Mouse (Mus musculus): Measurements from ENCODE around the gene Greb1. TPM values are rescaled to one million over a fixed set of nuclear protein-coding genes. Genes with fewer than 3 reads are reported as not detected.

The Greb1 gene
- polyA plus RNA-seq, 1 experiment from 2014 or later, result 0.04 TPM

GRCm38 (mm10) chr12:16656906-16657875 is 143.5 kb downstream of the Greb1 start:
- peaks cover 25% of the 10 kb centered on the region for H3K27me3 ChIP-seq
- TF ChIP-seq CTCF (IDR thresholded peaks at IDR 0.05), result no peak
- CTCF ChIA-PET, result interaction anchor here (1.3 kb wide), 1 partner anchor 88 kb away, joined by 3 read pairs; no protein-coding TSS in a partner anchor
- no peak for DNase-seq (ENCODE audit: low read depth, low spot score)
- ATAC-seq, result peak; percentile 60
- POLR2A ChIA-PET, result no interaction called here
- in situ Hi-C loops (cut with MboI; ENCODE audit: low pct_unique_long_range_greater_than_20kb), result no loop called here

DNA sequence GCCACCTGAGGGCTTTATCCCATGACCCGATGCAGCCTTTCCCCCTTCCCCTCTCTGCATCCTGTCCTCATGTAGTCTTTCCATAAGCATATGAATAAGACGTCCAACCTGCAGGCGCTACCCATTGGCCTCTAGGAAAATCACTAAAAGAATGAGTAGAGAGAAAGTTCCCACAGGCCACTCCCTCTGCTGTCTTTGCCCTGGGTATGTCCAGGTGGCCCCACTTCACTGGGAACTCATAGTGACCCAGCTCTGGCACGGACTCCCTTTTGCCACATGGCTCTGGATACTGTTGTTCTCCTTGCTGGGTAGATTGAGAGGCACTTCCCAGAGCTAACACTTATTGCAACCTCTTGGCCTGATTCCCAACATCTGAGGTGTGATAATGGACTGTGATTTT is 145.1 kb downstream of the Greb1 start:
- no peak for DNase-seq (ENCODE audit: low read depth, low spot score)
- in situ Hi-C loops (cut with MboI; ENCODE audit: low pct_unique_long_range_greater_than_20kb), result no loop called here
- ChIA-PET CTCF (no interaction called here), POLR2A (no interaction called here)
- TF ChIP-seq CTCF (IDR thresholded peaks at IDR 0.05), result no peak
- H3K27me3 ChIP-seq, result peaks cover 28% of the 10 kb centered on the region
- ATAC-seq, result no peak

GRCm38 (mm10) chr12:16653332-16654093 is 147.2 kb downstream of the Greb1 start, which contains the start of gene Ntsr2:
TSS of gene Ntsr2 (plus strand) at chr12:16653382.
- in situ Hi-C loops (cut with MboI; ENCODE audit: low pct_unique_long_range_greater_than_20kb), result no loop called here
- ChIA-PET CTCF (no interaction called here), POLR2A (no interaction called here)
- TF ChIP-seq CTCF (IDR thresholded peaks at IDR 0.05), result no peak
- ATAC-seq (no peak), DNase-seq (ENCODE audit: low read depth, low spot score) (peak; percentile 6)
- H3K27me3 ChIP-seq, result peaks cover 21% of the 10 kb centered on the region

DNA sequence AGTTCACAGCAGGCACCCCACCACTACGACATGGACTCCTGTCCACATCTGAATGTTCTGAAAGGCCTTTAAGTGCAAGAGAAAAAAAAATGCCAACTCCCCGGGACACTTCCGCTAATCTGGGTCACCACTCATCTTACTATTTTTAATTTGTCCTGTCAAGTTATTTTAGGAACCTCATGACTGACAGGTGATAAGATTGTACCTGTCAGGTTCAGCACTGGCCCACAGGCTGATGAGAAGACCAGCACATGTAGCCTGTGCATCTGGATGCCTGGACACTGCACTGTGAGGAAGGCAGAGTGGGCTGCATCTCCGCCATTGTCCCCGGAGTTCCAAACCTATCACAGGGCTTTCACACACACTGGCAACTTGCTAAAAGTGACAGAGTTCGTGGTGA is 150.9 kb downstream of the Greb1 start:
- POLR2A ChIA-PET, result no interaction called here
- no peak for TF ChIP-seq CTCF (IDR thresholded peaks at IDR 0.05)
- no peak for DNase-seq (ENCODE audit: low read depth, low spot score)

DNA sequence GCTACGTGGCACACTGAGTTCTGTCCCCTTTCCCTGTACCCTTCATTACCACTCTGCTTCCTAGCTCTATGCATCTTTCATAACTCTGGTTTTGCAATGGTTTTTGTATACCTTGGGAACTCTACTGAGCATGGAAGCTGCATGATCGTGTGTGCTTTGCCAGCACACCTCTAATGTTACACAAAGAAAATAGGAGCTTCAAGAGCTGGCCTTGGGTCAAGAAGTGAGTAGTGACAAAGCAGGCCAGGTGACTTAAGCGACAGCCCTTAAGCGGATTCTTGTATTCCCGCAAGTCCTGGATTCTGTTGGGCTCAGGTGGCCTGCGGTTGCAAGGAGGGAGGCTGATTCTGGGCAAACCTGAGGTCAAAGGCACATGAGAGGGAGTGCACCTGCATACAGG is 152.4 kb downstream of the Greb1 start:
- ATAC-seq, result no peak
- in situ Hi-C loops (cut with MboI; ENCODE audit: low pct_unique_long_range_greater_than_20kb), result no loop called here
- H3K27me3 ChIP-seq, result peaks cover 4% of the 10 kb centered on the region

More for the DNA sequence above, 150.9 kb downstream of the Greb1 start:
- CTCF ChIA-PET, result no interaction called here
- in situ Hi-C loops (cut with MboI; ENCODE audit: low pct_unique_long_range_greater_than_20kb), result no loop called here
- ATAC-seq, result no peak
- peaks cover 8% of the 10 kb centered on the region for H3K27me3 ChIP-seq

GRCm38 (mm10) chr12:16646780-16647409 is 153.8 kb downstream of the Greb1 start:
- ChIA-PET CTCF (interaction anchor here (1.5 to 1.9 kb wide), 3 partner anchors 13 to 78 kb away, joined by 3 to 8 read pairs (median 6); no protein-coding TSS in a partner anchor), POLR2A (no interaction called here)
- TF ChIP-seq CTCF (IDR thresholded peaks at IDR 0.05), result no peak
- in situ Hi-C loops (cut with MboI; ENCODE audit: low pct_unique_long_range_greater_than_20kb), result no loop called here
- no peak for DNase-seq (ENCODE audit: low read depth, low spot score)
- no peaks in the 10 kb centered on the region for H3K27me3 ChIP-seq
- no peak for ATAC-seq

More for the DNA sequence above, 152.4 kb downstream of the Greb1 start:
- no peak for DNase-seq (ENCODE audit: low read depth, low spot score)
- CTCF ChIA-PET, result no interaction called here
- POLR2A ChIA-PET, result no interaction called here
- no peak for TF ChIP-seq CTCF (IDR thresholded peaks at IDR 0.05)

DNA sequence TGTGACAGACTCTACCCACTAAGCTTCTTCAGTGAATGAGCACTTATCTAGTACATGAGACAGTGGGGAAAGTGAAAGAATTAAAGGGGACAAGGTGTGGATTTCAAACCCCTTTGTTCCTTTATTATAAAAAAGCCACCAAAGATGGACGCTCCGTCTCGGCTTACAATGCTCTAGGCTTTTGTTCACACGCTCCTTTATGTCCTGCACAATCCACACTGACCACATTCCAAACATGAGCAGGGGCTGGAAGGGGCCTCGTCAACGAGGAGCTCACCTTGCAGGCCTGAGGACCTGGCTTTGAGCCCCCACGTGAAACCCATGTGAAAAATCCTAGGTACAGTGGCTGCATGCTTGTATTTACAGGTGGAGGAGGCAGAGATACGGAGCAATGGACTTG is 156.0 kb downstream of the Greb1 start:
- no peak for ATAC-seq
- H3K27me3 ChIP-seq, result no peaks in the 10 kb centered on the region
- in situ Hi-C loops (cut with MboI; ENCODE audit: low pct_unique_long_range_greater_than_20kb), result no loop called here
- TF ChIP-seq CTCF (IDR thresholded peaks at IDR 0.05), result no peak
- ChIA-PET POLR2A (no interaction called here), CTCF (interaction anchor here (2.5 kb wide), 1 partner anchor 76 kb away, joined by 8 read pairs; no protein-coding TSS in a partner anchor)
- no peak for DNase-seq (ENCODE audit: low read depth, low spot score)

DNA sequence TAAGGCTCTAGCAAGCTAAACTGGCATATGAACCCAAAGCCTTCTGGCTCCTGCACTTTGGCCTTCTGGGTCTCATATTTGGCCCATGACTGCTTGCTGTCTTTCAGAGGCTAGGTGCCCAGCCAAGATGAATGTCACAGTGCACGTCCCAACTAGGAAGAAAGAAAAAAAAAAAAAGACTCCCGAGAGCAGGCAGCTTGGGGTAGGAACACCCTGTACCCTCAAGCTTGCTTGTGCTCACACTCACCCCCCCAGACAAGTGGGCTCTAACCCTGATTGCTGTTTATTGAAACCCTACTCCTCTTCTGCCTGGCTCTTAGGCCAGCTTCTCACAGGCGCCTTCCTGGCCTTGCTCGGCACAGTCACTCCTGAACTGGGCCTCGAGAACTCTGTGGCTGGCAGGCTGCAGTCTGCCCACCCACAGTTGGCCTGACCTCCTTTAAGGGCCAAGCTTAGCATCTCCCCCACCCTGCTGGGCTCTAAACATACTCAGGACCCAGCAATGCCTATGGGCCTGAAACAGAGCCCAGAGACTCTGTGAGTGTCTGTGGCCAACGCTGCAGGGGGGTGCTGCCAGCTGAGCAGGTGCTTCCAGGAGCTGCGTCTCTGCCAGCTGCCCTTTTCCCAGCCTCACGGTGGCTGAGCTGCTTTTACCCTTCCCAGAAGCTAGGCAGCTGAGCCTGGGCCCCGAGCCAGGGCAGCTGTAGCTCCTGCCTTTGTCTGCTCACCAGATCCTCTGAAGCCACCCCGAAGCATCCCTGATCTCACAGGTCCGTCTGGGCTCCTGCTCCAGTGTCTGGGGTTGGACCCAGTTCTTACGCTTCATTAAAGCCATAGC is 157.0 kb downstream of the Greb1 start:
- no peaks in the 10 kb centered on the region for H3K27me3 ChIP-seq
- in situ Hi-C loops (cut with MboI; ENCODE audit: low pct_unique_long_range_greater_than_20kb), result no loop called here
- ATAC-seq (no peak), DNase-seq (ENCODE audit: low read depth, low spot score) (no peak)
- no peak for TF ChIP-seq CTCF (IDR thresholded peaks at IDR 0.05)
- POLR2A ChIA-PET, result no interaction called here
- CTCF ChIA-PET, result interaction anchor here (2.5 kb wide), 1 partner anchor 75 kb away, joined by 8 read pairs; no protein-coding TSS in a partner anchor

DNA sequence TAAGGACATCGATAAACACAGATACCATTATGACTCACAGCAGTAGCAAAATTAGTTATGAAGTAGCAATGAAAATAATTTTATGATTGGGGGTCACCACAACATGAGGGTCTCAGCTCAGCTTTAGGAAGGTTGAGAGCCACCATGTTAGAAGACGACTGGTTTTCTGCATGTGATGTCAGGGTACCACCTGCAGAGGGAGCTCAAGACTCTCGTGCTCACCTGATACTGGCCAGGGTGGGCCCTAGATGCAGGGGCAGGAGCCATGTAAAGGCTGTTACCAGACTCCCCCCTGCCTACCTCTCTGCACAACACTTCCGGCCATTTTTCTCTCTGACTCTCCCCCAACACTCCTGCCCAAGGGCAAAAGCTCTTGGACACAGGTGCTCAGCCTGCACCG is 158.7 kb downstream of the Greb1 start:
- DNase-seq (ENCODE audit: low read depth, low spot score) (no peak), ATAC-seq (no peak)
- CTCF ChIA-PET, result interaction anchor here (2.5 kb wide), 1 partner anchor 74 kb away, joined by 8 read pairs; no protein-coding TSS in a partner anchor
- in situ Hi-C loops (cut with MboI; ENCODE audit: low pct_unique_long_range_greater_than_20kb), result no loop called here
- no peak for TF ChIP-seq CTCF (IDR thresholded peaks at IDR 0.05)
- H3K27me3 ChIP-seq, result no peaks in the 10 kb centered on the region
- POLR2A ChIA-PET, result no interaction called here

- no peak for TF ChIP-seq CTCF (IDR thresholded peaks at IDR 0.05)
- CTCF ChIA-PET, result interaction anchor here (0.8 kb wide), 1 partner anchor 70 kb away, joined by 3 read pairs; no protein-coding TSS in a partner anchor
- POLR2A ChIA-PET, result no interaction called here
- DNase-seq (ENCODE audit: low read depth, low spot score) (no peak), ATAC-seq (no peak)
- in situ Hi-C loops (cut with MboI; ENCODE audit: low pct_unique_long_range_greater_than_20kb), result no loop called here
- no peaks in the 10 kb centered on the region for H3K27me3 ChIP-seq
Measured at GRCm38 (mm10) chr12:16640075-16640474, 160.6 kb downstream of the Greb1 start.

Measured in Patski (cell line).